Mouse (Mus musculus) retina, postnatal 1 day (tissue): ENCODE results near the gene Arv1.

Experiments used
- DNase-seq: peaks from one replicate; pipeline ENCODE4 v3.0.0-alpha.2; 2012

Gene Arv1

DNA sequence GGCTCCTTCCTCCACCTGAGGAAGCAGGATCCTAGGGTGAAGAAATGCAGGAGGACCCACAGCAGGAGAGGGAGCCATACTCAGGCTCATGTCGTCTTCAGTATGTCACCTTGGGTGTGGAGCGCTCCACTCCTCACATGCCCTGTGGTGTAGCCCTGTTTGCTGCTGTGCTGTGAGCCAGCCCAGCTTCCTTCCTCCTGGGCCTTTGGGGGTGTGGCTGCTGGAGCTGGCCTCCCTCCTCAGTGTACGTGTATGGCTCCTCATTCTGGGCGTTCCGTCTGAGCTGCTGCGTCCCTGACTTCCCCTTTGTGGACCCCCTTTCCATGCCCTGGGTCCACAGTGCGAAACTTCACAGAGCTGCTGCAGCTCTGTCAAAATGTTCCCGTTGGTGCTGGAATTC is 10.9 kb downstream of the Arv1 start:
- no peak for DNase-seq

DNA sequence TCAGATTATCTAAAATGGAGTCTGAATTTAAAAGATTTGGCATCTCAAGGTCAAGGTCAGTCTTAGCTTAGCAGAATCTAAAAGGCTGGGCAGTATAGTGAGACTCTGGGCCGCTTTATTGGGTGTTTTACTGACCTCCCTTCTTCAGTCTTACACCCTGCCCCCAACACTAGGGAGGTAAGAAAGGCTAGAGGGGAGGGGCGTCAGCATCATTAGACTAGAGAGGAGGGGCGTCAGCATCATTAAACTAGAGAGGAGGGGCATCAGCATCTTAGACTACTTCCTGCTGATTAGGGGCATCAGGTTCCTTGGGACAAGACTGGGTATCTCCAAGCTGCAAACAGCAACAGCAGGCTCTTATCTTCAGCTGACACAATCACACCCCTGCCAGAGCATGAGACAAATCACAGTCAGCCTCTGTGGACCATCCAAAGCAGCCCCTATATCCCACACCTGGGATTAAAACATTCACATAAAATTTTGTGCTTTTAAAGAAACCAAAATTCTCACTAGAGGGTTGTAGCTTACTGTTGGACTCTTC is 13.5 kb downstream of the Arv1 start:
- no peak for DNase-seq

GRCm38 (mm10) chr8:124739268-124739667 is 17.3 kb downstream of the Arv1 start:
- peak; percentile 35 for DNase-seq

DNA sequence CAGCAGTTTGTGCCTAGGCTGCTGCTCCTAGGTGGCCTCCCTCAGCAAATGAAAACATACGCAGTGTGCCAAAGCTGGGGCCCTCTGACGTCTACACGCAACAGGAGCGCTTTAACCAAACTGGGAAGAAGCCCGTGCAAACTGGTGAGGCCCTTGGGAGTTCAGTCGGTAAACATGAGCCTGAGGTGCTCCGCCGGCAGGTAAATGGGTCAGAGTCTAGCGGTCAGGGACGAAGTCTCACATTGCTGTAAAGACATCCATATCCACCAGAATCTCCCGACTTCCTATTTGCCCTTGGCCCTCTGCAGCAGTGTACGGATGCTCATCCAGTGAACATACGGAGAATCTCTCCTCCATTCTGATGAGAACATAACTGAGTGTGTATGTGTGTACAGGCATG is 24.7 kb downstream of the Arv1 start:
- no peak for DNase-seq

GRCm38 (mm10) chr8:124751191-124751590 is 29.3 kb downstream of the Arv1 start:
- DNase-seq: peak; percentile 77

DNA sequence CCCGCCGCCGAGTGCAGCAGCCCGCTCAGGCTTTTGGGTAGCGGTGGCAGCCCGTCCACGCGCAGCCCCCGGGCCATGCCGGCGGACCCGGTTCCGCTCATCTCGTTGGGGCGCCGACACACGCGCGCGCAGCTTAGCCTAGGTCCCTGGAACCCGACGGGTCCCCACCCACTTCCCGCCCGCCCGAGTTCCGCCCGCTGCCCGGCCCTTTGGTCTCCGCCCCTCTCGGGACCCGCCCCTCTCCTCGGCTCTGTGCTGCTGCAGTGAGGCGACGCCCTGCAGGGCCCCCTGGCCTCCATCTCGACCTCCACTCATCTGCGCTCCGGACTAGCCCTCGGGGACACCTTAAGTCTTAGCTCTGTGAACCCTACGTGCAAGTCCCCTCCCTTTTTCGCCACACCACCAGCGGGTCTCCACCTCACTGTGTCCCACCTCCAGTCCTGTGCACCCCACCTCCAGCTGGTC is 29.8 kb downstream of the Arv1 start, which contains the start of gene Fam89a:
Fam89a (minus strand) TSS at position 124 of the 465 bp plus-strand sequence.
- peak; percentile 78 for DNase-seq

GRCm38 (mm10) chr8:124752325-124752862 is 30.5 kb downstream of the Arv1 start:
- no peak for DNase-seq

GRCm38 (mm10) chr8:124754101-124754791 is 32.3 kb downstream of the Arv1 start:
- DNase-seq: peak; percentile 82

DNA sequence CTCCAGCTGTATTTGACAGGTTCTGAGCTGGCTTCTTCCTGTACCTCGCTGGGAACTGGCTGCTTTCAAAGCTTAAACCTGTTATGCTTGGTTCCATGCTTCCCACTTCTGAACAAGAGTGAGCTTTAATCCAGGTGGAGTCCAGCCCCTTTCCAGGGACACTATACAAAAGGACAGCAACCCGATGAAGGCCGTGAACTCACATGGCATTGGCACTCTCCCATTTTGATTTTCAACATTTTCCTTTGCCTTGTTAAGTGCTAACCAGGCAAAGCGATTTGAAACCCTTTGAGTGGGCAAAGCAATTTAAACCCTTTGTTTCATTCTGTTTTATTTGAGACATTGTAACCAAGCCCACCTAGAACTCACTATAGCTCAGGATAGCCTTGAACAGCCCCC is 32.9 kb downstream of the Arv1 start:
- DNase-seq: no peak

- no peak for DNase-seq
These were observed 33.5 kb downstream of the Arv1 start for GRCm38 (mm10) chr8:124755481-124755880.

GRCm38 (mm10) chr8:124756153-124756552 is 34.2 kb downstream of the Arv1 start:
- DNase-seq: no peak

DNA sequence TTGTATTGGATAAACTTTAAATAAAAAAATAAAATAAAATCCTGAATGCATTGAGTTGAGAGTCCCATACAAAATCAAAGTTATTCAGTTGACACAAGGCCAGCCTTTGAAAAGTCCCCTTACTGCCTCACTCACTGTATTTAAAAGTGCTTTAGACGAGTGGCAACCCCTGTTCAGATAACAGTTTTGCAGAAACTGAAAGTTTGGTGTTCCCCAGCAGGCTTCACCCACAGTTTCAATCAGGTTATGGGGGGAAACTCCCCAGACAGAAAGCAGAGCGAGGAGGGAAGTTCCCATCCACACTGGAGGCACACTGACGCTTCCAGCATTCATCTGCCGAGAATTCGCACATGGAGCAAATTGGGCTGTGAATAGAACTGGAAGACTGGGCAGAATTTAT is 34.7 kb downstream of the Arv1 start:
- no peak for DNase-seq

- DNase-seq: peak; percentile 53
These were observed 36.6 kb downstream of the Arv1 start for GRCm38 (mm10) chr8:124758544-124758943.

- no peak for DNase-seq
These were observed 41.1 kb downstream of the Arv1 start for GRCm38 (mm10) chr8:124763061-124763460.

- no peak for DNase-seq
These were observed 50.5 kb downstream of the Arv1 start for GRCm38 (mm10) chr8:124772389-124772788.

- DNase-seq: peak; percentile 86
These were observed 53.8 kb downstream of the Arv1 start for GRCm38 (mm10) chr8:124775695-124776094.

- peak; percentile 90 for DNase-seq
These were observed 58.3 kb downstream of the Arv1 start for GRCm38 (mm10) chr8:124780236-124780635.

DNA sequence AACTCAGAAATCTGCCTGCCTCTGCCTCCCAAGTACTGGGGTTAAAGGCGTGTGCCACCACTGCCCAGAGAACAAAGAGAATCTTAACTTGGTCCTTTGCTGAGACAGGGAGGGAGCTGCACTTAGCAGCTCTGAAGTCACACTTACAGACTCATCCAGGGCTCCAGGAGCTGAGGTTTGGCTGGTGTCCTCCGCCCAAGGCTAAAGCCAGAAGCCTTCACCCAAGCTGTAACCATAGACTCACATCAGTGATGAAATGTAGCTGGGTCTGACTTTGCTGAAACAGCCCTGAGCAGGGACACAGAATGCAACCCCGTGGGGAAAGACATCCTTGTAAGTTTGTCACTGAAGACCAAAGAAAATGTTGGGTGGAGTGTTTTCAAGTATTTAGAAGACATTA is 60.5 kb downstream of the Arv1 start:
- no peak for DNase-seq

DNA sequence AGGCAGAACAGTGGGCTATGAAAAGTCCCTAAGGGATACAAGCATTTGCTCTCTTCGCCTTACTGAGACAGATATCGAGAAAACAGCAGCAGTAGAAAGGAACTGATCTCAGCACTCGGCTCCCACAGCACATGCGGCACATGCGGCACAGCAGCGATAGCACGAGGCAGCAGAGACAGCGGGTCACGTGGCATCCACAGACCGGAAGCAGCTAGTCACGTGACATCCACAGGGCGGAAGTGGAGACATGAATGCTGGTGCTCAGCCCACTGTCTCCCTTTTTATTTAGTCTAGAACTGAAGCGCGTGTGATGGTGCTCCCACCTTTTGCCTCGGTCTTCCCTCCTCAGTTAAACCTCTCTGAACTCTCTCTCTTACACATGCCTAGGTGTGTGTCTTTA is 61.3 kb downstream of the Arv1 start:
- DNase-seq: no peak
